Mouse (Mus musculus): Measurements from ENCODE around the gene Ly6g5c. TPM values are rescaled to one million over a fixed set of nuclear protein-coding genes. Genes with fewer than 3 reads are reported as not detected.

Ly6g5c gene
- polyA plus RNA-seq, 2 experiments: not detected

DNA sequence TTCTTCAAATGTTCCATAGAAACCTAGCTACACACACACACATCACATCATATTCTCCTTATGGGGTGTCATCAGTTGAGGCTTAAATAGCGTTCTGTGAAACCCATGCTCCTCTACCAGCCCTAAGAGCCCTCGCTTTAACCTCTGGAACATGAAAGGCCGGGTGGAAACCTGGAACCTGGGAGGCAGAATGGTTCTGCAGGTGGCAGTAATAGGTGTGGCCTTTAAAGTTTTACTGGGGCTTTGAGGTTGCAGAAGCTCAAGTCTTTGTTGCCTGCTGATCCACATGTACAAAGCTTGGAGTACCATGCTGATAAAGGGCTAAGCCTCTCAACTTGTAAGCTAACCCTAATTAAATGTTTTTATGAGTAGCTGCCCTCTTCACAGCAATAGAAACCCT, 39.3 kb downstream of the Ly6g5c start:
- Histone ChIP-seq H3K27me3 (ENCODE audit: control insufficient read depth, insufficient read depth, low read length) (no peaks in the 10 kb centered on the region), H3K9ac (ENCODE audit: low read depth, low read length, severe bottlenecking) (no peak overlapping the region), H3K27ac (replicated peaks; ENCODE audit: low read depth, low read length) (no peak overlapping the region), H3K9me3 (ENCODE audit: control insufficient read depth, low read length) (no peaks in the 10 kb centered on the region), H3K4me2 (replicated peaks; ENCODE audit: low read depth, low read length, severe bottlenecking) (no peak overlapping the region), H3K36me3 (ENCODE audit: control insufficient read depth, insufficient read depth, low read length) (peaks cover 99% of the 10 kb centered on the region), H3K4me3 (replicated peaks; ENCODE audit: low read length) (no peak overlapping the region), H3K4me1 (ENCODE audit: control insufficient read depth, insufficient read depth, low read length) (no peaks in the 10 kb centered on the region)
- ATAC-seq (ENCODE audit: low FRiP score, low read depth): 0 out of 2 replicates have a peak, but pooled peaks have one; percentile 1
- no peak for TF ChIP-seq POLR2A (IDR thresholded peaks at IDR 0.05; ENCODE audit: borderline replicate concordance, extremely low read depth, insufficient read depth, insufficient read length)
- DNase-seq (ENCODE audit: low spot score): no peak
- WGBS: 39% methylated on average over 3 of the region's 3 CpGs

- peaks cover 99% of the 10 kb centered on the region for H3K36me3 ChIP-seq (ENCODE audit: control insufficient read depth, insufficient read depth, low read length)
- ATAC-seq (ENCODE audit: low FRiP score, low read depth) (0 out of 2 replicates have a peak, but pooled peaks have one; percentile 2), DNase-seq (ENCODE audit: low spot score) (no peak)
- no peaks in the 10 kb centered on the region for H3K4me1 ChIP-seq (ENCODE audit: control insufficient read depth, insufficient read depth, low read length)
- 0 out of 2 replicates have a peak overlapping the region, but pooled peaks have one; percentile 19 for H3K27ac ChIP-seq (replicated peaks; ENCODE audit: low read depth, low read length)
- H3K4me2 ChIP-seq (replicated peaks; ENCODE audit: low read depth, low read length, severe bottlenecking): no peak overlapping the region
- no peaks in the 10 kb centered on the region for H3K27me3 ChIP-seq (ENCODE audit: control insufficient read depth, insufficient read depth, low read length)
- H3K9me3 ChIP-seq (ENCODE audit: control insufficient read depth, low read length): no peaks in the 10 kb centered on the region
- WGBS: 68% methylated on average over 5 of the region's 5 CpGs
- no peak overlapping the region for H3K4me3 ChIP-seq (replicated peaks; ENCODE audit: low read length)
- no peak for TF ChIP-seq POLR2A (IDR thresholded peaks at IDR 0.05; ENCODE audit: borderline replicate concordance, extremely low read depth, insufficient read depth, insufficient read length)
- H3K9ac ChIP-seq (ENCODE audit: low read depth, low read length, severe bottlenecking): no peak overlapping the region
Measured at GRCm38 (mm10) chr17:35147922-35148639, 40.0 kb downstream of the Ly6g5c start.

- TF ChIP-seq POLR2A (IDR thresholded peaks at IDR 0.05; ENCODE audit: borderline replicate concordance, extremely low read depth, insufficient read depth, insufficient read length): no peak
Measured at GRCm38 (mm10) chr17:35152121-35152520, 44.0 kb downstream of the Ly6g5c start.

GRCm38 (mm10) chr17:35153077-35153476, 45.0 kb downstream of the Ly6g5c start:
- TF ChIP-seq POLR2A (IDR thresholded peaks at IDR 0.05; ENCODE audit: borderline replicate concordance, extremely low read depth, insufficient read depth, insufficient read length): no peak
- H3K4me1 ChIP-seq (ENCODE audit: control insufficient read depth, insufficient read depth, low read length): no peaks in the 10 kb centered on the region
- H3K9ac ChIP-seq (ENCODE audit: low read depth, low read length, severe bottlenecking): no peak overlapping the region
- 91% methylated on average over 9 of the region's 9 CpGs for WGBS
- H3K4me3 ChIP-seq (replicated peaks; ENCODE audit: low read length): no peak overlapping the region
- no peaks in the 10 kb centered on the region for H3K27me3 ChIP-seq (ENCODE audit: control insufficient read depth, insufficient read depth, low read length)
- peaks cover 99% of the 10 kb centered on the region for H3K36me3 ChIP-seq (ENCODE audit: control insufficient read depth, insufficient read depth, low read length)
- H3K9me3 ChIP-seq (ENCODE audit: control insufficient read depth, low read length): no peaks in the 10 kb centered on the region
- DNase-seq (ENCODE audit: low spot score) (no peak), ATAC-seq (ENCODE audit: low FRiP score, low read depth) (no peak)
- no peak overlapping the region for H3K4me2 ChIP-seq (replicated peaks; ENCODE audit: low read depth, low read length, severe bottlenecking)
- no peak overlapping the region for H3K27ac ChIP-seq (replicated peaks; ENCODE audit: low read depth, low read length)

More at GRCm38 (mm10) chr17:35152121-35152520, 44.0 kb downstream of the Ly6g5c start:
- H3K4me2 ChIP-seq (replicated peaks; ENCODE audit: low read depth, low read length, severe bottlenecking): no peak overlapping the region
- no peak overlapping the region for H3K27ac ChIP-seq (replicated peaks; ENCODE audit: low read depth, low read length)
- H3K9ac ChIP-seq (ENCODE audit: low read depth, low read length, severe bottlenecking): no peak overlapping the region
- no peaks in the 10 kb centered on the region for H3K27me3 ChIP-seq (ENCODE audit: control insufficient read depth, insufficient read depth, low read length)
- no peaks in the 10 kb centered on the region for H3K4me1 ChIP-seq (ENCODE audit: control insufficient read depth, insufficient read depth, low read length)
- DNase-seq (ENCODE audit: low spot score): no peak
- peaks cover 99% of the 10 kb centered on the region for H3K36me3 ChIP-seq (ENCODE audit: control insufficient read depth, insufficient read depth, low read length)
- no peak for ATAC-seq (ENCODE audit: low FRiP score, low read depth)
- no peak overlapping the region for H3K4me3 ChIP-seq (replicated peaks; ENCODE audit: low read length)
- no peaks in the 10 kb centered on the region for H3K9me3 ChIP-seq (ENCODE audit: control insufficient read depth, low read length)
- WGBS: 94% methylated on average over 4 of the region's 4 CpGs

- WGBS: 63% methylated on average over 4 of the region's 4 CpGs
Measured at GRCm38 (mm10) chr17:35153931-35154330, 45.9 kb downstream of the Ly6g5c start.

More at GRCm38 (mm10) chr17:35153931-35154330, 45.9 kb downstream of the Ly6g5c start:
- H3K4me3 ChIP-seq (replicated peaks; ENCODE audit: low read length): no peak overlapping the region
- H3K27me3 ChIP-seq (ENCODE audit: control insufficient read depth, insufficient read depth, low read length): no peaks in the 10 kb centered on the region
- no peaks in the 10 kb centered on the region for H3K4me1 ChIP-seq (ENCODE audit: control insufficient read depth, insufficient read depth, low read length)
- no peaks in the 10 kb centered on the region for H3K9me3 ChIP-seq (ENCODE audit: control insufficient read depth, low read length)
- 0 out of 2 replicates have a peak overlapping the region, but pooled peaks have one; percentile 25 for H3K9ac ChIP-seq (ENCODE audit: low read depth, low read length, severe bottlenecking)
- DNase-seq (ENCODE audit: low spot score) (no peak), ATAC-seq (ENCODE audit: low FRiP score, low read depth) (no peak)
- TF ChIP-seq POLR2A (IDR thresholded peaks at IDR 0.05; ENCODE audit: borderline replicate concordance, extremely low read depth, insufficient read depth, insufficient read length): no peak
- H3K4me2 ChIP-seq (replicated peaks; ENCODE audit: low read depth, low read length, severe bottlenecking): no peak overlapping the region
- peaks cover 99% of the 10 kb centered on the region for H3K36me3 ChIP-seq (ENCODE audit: control insufficient read depth, insufficient read depth, low read length)
- H3K27ac ChIP-seq (replicated peaks; ENCODE audit: low read depth, low read length): no peak overlapping the region
